Mouse (Mus musculus): Measurements from ENCODE around the gene Dpp8.
A peak's percentile ranks its signal among the peaks of the same experiment; 100 is the strongest.

The Dpp8 gene

GRCm38 (mm10) chr9:65094237-65094636, 62.0 kb downstream of the Dpp8 start:
- DNase-seq = peak; percentile 80 to 85

DNA sequence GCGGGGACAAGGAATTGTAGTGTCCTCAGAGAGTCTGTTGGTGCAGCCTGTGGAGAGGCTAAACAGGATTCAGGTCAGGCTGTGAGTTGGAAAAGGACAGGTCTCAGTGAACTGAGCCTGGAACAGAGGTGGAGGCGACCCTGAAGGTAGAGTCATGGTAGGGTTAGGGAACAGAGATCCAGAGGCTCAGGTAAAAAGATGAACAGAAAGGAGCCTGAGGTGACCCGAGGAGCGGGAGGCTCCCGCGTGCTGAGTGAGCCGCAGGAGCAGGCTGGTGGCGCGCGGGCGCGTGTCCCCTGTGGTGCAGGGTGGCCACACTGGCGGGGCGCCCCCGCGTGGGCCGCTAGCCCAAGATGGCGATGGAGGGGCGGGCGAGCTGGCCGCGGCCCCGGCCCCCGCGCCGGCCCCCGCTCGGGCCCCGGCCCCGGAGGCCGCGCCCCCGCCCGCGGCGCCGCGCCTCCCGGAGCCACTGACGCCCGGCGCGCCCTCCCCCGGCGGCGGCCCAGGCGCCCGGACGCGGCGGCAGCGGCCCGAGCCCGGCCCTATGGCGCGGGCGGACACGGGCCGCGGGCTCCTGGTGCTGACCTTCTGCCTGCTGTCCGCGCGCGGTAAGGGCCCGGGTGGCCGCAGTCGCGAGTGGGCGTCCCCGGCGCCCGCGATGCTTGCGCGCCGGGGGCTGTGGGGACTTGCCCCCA, 68.9 kb downstream of the Dpp8 start, which contains the start of gene Igdcc4:
TSS of gene Igdcc4 (plus strand) at position 496 of the 695 bp plus-strand sequence.
- peak; percentile 44 to 54 for DNase-seq

DNA sequence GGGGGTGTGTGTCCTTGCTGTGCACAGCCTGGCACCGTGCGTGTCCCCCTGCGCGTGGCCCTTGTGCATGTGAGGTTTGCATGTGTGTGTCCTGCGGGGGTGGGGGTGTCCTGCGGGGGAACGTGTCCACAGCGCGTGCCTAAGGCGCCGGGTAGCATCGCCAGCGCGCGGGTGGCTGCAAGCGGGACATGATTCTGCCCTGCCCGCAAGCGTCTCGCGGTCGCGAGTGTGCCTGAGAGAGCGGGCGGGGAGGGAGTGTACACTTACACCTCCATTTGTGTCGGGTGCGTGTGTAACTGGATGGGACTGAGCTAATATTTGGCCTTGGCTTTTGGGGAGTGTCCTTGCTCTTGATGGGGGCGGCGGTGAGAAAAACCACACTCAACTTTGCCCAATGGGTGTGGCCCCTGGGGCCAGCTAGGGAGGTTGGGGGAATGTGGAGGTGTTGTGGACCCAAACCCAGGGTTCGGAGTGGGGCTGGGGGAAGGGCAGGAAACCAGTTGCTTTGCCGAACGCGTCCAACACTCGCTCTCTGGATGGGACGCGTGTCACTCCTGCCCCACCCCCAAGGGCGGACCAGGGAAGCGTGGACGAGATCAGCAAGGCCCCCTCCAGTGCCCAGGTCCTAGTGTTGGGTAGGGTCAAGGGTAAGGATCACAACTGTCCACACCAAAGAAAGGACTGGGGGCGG, 69.6 kb downstream of the Dpp8 start:
- peak; percentile 74 to 79 for DNase-seq

DNA sequence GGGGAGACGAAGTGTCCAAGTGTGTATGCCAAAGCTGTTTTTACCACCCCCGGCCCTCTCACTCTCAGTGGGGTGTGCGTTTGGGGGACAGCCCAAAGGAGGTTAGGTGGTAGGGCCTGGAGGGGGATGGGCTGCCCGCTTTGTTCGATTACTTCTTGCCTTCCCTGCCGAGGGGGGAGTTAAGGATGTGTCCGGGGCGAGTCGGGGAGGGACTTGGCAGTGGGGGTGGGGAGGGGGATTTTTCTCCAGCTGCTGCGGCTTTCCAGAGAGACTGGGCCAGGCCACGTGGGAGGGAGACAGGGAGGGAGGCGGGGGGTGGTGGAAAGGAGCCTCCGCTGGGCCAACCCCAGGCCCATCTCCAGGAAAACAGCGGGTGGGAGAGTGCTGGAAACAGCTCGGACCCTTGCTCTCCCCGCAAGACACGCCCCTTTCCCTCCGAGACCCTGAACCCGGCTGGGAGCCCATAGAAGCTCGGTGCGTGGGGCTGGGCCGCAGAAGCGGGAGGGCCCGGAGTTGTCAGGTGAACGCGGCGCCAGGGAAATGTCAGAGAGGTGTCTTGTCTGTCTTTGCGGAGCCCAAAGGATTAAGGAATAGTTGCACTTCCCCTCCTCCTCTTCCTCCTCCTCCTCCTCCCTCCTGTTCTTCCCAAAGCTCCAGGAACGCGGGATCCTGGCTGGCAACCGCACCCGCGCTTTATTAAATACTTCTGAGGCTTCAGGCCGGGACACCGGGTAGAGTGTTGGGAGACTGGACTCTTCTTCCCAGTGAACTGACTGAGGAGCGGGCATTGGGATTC, 70.4 kb downstream of the Dpp8 start:
- DNase-seq = peak; percentile 71 to 77

DNA sequence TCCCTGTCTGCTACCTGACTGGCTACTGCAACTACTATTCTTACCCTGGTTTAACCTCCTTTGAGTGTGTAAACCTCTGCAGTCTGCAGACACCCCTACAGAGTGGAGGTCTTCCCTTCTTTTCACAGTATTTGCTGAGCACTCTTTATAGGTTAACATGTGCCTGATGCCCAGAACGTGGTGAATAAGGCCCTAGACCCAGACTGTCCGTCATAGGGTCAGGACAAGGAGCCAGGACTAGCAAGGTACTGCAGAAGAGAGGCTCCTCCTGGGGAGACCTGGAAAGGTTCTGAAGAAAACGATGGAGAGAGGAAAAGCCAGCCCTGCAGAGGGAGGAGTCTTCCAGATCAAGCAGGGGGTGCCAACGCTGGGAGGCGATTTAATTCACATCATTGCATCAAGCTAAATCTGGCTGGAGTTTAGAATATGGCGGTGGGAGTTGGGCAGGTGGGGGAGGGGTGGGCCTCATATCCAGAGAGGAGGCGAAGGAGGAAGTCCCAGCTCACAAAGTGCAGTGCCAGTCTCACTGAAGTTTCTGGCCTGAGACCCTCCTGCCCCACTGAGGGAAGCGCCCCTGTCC, 71.0 kb downstream of the Dpp8 start:
- no peak for DNase-seq

- DNase-seq = no peak
Measured at GRCm38 (mm10) chr9:65106821-65107220, 74.6 kb downstream of the Dpp8 start.

DNA sequence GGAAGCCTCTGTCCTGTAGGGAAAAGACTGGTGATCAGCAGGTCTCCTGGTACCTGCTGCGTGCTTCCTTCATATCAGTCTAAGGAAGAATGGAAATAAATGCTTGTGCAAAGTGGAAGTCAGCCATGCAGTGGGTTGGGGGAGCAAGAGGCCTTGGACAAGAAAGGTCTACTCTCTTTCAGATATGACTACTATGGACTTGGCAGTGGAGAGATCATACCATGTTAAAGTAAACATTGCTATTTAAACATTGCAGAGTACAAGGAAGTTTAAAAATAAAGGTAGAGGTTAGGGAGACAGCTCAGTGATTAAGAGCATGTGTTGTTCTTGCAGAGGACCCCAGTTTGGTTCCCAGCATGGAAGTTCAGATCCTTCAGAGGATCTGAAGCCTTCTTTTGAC, 75.7 kb downstream of the Dpp8 start:
- no peak for DNase-seq

DNA sequence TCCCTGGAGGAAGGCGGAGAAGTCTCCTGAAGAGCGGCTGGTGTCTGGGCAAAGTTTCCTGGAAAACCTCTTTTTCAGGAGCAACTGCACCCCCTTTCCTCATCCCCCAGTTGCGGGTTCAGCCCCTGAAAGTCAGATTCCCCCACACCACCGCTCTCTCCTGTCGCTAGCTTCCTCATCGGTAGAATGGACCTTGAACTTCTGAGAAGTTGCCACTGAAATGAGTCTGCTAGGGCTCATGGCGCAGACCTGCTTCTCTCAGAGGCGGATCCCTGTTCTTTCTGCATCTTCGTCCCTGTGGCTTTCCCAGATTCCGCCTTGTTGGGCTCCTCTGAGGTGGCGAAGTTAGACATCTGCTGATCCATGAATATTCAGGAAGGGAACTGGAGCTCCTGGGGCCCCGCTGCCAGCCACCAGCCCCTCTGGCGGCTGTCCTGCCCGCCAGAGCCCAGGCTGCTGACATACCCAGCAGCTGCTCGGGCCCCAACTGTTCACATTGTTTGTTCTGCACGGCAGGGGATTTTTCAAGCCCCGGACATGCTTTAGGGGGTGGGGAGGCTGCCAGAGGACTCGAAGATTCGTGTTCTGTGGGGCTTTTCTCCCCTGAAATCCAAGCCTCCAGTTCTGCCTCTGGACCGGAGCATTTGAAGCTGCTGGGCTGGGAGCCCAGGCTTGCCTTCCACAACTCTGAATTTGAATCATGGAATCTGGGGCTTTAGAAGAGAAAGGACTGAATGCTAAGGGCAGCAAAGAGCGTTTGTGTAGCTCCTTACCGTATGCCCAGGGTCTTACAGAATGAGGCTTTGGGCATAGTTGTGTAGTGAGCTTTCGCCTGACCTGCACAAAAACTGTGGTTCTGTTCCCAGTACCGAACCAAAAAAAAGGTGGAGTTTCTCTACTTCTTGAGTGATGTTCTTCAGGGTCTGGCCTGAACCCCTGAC, 77.2 kb downstream of the Dpp8 start:
- peak; percentile 31 to 38 for DNase-seq

DNA sequence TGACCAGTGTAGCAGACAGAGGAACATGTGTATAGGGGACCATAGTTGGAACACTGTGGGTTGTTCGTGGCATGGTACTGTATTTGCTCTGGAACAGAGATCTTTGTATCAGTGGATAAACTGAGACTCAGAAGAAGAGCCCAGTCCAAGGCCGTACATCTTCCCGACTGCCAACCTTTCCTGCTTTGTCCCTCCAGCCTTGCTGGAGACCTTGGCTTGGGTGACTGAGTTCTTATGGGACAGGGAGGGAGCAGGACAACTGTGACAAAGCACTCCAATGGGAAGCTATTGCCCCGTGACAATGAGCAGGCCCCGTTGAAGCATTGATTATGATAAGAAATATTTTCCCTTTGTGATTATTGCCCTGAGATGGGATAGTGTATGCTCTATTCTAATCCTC, 79.5 kb downstream of the Dpp8 start:
- no peak for DNase-seq

DNA sequence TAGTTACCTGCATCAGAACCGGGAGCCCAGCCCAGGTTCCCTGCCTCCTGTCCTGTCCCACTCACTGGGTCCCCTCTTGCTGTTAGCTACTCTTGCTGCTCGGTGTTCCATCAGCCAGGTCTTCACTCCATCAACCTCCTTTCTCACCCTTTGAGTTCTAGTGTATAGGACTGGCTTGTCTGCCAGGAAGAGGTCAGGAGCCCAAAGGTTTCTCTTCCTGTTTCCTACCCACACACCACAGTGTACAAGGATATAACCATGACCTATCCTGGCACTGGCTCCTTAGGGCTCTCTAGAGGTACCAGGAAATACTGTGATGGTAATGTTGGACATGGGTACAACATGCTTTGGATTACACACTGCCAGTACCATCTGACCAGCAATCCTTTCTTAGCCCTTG, 81.5 kb downstream of the Dpp8 start:
- DNase-seq = no peak

DNA sequence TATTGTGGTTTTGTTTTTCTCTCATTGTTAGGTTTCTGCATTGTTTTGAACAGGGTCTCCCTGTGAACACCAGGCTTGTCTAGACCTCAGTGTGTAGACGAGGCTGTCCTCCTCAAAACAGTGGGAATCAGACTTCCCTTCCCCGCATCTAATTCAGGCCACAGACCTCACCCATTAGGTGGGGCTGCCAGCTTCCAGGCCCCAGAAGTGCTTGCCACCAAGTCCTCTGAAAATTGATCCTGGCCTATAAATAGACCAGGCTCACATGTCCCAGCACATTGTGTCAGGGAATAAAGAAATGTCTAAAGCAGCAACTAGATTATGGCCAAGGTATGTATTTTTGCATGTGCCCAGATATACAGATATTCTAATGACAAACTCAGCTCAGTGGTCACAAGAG, 83.7 kb downstream of the Dpp8 start:
- DNase-seq = no peak

GRCm38 (mm10) chr9:65117516-65117915, 85.3 kb downstream of the Dpp8 start:
- DNase-seq = no peak

GRCm38 (mm10) chr9:65120935-65121334, 88.7 kb downstream of the Dpp8 start:
- peak; percentile 82 to 85 for DNase-seq

DNA sequence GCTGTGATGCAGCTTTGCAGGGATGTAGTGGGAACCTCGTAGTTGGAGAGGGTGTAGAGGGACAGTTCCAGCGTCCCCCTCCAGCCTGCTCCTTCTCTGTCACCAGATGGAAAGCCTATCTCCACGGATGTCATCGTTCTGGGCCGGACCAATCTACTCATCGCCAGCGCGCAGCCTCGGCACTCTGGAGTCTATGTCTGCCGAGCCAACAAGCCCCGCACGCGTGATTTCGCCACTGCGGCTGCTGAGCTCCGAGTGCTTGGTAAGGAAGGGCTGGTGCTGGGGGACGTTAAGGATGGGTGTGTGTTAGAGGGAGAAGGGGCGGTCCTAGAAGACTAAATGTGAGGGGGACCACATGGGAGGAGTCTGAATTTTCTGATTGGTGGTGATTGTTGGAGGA, 90.3 kb downstream of the Dpp8 start:
- DNase-seq = peak; percentile 49 to 61

DNA sequence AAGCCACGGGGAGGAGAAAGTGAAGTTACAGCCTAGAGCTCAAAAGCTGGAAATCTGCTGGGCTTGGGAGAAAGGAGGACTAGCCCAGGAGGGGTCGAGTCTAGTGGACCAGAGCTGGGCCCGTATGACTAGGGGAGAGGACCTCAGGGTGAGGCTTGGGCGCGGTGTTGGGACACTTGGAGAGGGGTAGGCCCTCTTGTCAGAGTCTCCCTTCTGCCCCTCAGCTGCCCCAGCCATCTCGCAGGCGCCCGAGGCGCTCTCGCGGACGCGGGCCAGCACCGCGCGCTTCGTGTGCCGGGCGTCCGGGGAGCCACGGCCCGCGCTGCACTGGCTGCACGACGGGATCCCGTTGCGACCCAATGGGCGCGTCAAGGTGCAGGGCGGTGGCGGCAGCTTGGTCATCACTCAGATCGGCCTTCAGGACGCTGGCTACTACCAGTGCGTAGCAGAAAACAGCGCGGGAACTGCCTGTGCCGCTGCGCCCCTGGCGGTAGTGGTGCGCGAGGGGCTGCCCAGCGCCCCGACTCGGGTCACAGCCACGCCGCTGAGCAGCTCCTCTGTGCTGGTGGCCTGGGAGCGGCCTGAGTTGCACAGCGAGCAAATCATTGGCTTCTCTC, 91.4 kb downstream of the Dpp8 start:
- DNase-seq = peak; percentile 83 to 88

DNA sequence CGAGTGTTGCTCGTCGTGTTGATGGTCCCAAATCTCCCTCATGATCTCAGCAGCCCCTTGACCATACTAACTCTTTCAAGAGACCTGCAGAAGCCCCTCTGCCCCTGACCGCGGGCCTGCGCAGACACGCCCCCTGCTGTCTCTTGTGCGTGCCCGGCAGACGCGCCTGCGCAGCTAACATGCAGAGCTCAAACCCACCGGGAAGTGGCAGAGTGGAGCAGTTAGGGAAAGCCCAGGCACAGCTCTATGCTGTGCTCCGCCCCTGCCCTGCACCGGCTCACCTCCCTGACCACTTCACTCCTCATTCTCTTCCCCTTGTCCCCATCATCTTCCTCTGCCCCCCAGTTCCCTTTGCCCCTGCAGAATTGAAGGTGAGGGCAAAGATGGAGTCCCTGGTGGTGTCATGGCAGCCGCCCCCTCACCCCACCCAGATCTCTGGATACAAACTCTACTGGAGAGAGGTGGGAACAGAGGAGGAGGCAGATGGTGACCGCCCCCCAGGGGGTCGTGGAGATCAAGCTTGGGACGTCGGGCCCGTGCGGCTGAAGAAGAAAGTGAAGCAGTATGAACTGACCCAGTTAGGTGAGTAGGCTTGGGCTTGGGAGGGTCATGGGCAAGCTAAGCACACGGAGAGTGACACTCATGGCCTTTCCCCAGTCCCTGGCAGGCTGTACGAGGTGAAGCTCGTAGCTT, 96.1 kb downstream of the Dpp8 start:
- DNase-seq = peak; percentile 72 to 82

DNA sequence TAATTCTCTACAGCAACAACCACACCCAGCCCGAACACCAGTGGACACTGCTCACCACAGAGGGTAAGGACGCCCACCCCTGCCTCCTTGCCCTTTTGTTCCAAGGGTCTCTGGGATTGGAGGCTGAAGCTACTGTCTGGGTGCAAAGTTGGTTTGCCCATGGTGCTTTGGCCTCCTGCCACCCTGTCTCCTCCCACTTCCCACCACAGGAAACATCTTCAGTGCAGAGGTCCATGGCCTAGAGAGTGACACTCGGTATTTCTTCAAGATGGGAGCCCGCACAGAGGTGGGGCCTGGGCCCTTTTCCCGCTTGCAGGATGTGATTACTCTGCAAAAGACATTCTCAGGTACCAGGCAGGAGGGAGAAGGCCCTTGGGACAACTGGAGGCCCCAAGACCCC, 99.5 kb downstream of the Dpp8 start:
- peak; percentile 33 to 37 for DNase-seq
